Mouse (Mus musculus) liver, adult (tissue): ENCODE results near the gene Nacad.

Experiments
- GATA4 ChIP-seq: IDR thresholded peaks from 2 replicates; pipeline ENCODE4 v1.6.1; 2014; ENCODE audit warnings: mild to moderate bottlenecking, low read length; ENCODE audit not compliant: insufficient replicate concordance

Gene Nacad

DNA sequence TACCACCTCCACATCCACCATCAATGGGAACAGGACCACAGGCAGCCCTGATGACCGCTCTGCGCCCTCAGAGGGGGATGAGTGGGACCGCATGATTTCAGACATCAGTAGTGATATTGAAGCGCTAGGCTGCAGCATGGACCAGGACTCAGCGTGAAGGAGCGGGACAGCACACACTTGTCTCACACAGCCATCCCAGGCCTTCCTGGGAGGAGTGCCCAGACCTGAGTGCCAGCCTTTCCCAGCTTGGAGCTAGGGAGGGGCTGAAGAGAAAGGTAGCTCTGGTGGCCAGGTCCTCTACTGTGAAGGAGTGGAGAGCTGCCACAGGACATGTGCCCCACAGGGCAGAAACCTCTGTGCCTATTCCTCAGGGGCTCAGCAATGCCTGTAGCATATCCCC lies 9.6 kb downstream of the Nacad start:
- no peak for TF ChIP-seq GATA4

DNA sequence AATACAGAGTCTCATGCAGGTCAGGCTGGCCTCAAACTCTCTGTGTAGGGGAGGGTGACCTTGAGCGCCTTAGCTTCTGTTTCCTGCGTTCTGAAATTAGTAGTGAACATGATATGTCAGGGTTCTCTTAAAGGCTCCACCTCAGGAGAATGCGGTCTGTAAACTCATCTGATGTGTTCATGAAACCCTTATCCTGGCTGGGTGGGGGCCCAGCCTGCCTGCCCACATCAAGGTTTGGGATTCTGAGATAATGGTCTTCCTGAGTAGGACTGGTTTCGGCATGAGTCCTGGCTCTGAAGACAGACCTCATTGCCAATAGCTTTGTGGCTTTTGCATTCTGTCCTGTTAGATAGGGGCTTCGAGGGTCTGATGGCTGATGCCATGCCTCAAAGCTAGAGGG lies 10.5 kb downstream of the Nacad start:
- no peak for TF ChIP-seq GATA4

DNA sequence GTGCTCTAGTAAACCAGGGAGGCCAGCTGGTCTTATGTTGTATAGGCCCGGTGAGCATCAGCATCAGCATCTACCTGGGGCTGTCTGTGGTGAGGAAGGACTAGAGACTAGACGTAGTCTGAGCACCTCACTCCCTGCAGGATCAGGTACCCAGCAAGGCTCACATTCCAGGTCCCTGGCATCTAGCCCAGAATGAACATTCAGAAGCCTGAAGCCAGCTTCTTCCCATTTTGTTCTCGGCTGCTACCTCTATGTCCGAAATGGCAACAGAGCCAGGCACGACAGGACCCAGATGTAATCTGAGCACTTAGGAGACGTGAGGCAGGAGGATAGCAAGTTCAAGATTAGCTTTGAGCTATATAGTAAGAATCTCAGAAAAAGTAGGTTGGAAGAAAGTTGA lies 11.0 kb downstream of the Nacad start:
- no peak for TF ChIP-seq GATA4

DNA sequence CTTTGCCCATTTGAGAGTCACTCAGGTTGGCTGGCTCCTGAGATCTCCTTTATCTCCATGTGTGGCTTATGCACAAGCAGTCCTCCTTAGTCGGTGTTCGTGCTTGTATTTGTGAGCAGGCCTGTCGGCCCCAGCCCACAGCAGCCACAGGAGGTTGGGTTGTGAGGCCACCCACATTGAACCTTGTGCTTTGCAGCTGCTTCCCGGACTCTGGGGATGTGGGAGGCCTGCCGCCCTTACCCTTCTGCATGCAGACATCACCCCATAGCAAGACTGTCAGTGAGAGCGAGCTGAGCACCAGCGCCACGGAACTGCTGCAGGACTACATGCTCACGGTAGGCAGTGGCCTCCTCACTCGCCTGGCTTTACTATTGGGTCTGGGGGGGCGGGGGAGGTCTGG lies 12.4 kb downstream of the Nacad start:
- no peak for TF ChIP-seq GATA4

DNA sequence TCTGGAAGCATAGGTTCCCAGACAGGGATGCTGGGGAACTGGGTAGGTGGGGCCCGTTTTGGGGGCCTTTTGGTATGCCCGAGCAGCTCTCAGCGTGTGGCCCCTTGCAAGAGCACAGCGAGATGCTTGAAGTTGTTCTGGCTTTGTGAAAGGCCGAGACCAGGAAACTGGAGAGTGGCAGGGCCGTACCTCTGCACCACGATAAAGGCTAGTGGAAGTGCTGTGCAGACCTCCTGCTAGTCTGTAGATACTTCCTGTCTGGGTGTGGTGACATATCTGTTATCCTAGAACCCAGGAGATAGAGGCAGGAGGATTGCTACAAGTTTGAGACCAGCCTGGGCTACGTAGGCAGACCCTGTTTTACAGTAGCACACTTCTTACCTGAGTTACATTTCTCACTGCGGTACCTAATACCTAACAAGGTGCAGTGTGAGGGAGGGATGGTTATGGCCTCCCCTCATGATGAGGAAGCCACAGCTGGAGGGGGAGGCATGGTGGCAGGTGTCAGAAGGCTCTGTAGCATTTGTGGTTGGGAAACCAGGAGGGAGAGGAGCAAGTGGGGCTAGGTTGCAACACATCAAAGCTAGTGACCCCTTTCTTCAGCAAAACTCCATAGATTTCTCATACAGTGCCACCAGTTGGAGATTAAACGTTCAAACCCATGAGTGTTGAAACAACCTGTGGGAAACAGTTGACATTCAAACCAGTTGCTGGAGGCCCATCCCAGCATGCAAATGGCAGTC lies 14.7 kb downstream of the Nacad start:
- TF ChIP-seq GATA4: no peak

DNA sequence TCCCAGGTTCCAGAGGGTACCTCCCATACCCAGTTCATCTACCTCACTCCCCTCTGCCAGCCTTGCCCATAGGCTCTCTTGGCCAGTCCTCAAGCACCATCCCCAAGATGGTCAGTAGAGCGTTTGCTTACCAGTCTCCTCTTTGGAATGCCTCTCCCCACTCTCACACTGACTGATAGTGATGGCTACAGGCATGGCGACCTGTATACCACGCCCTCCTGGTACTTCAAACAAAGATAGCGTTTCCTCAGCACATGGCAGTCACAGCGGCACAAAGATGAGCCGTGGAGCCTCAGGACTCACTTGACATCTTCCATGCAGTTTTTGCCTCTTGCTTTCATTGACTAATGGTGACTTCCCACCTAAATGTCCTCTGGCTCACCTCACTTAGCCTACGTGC lies 16.0 kb downstream of the Nacad start:
- no peak for TF ChIP-seq GATA4

DNA sequence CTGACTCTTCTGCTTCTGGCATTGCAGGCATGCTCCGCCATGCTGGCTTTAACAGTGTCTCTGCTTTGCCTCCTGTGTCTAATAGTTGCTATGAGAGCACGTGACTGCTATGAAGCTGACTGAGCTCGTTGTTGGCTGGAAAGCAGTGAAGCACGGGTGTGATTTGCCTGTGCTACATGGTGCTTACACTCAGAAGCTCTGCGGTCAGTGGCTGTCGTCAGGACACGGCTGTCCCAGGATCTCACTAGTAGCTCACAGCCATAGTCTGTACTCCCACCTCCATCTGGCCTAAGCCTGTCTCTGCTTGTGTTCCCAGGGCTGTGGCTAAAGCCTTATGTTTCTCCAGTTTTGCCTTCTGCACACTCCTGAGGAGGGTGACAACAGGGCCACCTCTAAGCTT lies 17.6 kb downstream of the Nacad start:
- no peak for TF ChIP-seq GATA4

DNA sequence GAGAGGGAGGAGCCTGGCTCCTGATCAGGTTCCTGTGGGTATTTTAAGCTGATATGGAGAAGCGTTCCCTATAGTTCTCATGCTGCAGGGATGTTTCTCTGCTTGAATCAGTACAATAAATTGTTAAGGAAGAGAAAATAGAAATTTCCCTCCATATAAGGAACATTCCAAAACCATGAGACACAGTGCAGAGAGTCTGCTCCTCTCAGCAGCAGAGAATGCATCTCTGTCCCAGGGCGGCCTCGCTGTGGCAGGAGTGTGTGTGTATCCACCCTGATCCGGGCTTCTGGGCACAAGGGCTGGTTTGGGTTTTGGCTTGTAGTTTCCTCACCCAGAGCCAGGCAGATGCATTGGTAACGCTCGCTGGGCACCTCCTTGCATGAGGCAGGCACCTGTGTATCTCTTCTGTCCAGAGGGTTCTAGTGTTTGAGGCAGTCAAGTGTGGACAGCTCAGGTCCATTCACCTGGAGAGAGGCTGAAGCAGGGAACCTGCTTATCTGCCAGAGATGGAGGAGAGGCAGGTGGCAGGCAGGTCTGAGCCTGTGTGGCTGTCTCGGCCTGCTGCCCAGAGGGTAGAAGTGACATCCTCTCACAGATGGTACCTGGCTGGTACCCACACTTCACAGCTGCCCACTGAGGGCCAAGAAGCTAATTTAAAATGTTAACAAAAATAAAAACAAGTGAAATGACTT lies 18.5 kb downstream of the Nacad start:
- no peak for TF ChIP-seq GATA4

DNA sequence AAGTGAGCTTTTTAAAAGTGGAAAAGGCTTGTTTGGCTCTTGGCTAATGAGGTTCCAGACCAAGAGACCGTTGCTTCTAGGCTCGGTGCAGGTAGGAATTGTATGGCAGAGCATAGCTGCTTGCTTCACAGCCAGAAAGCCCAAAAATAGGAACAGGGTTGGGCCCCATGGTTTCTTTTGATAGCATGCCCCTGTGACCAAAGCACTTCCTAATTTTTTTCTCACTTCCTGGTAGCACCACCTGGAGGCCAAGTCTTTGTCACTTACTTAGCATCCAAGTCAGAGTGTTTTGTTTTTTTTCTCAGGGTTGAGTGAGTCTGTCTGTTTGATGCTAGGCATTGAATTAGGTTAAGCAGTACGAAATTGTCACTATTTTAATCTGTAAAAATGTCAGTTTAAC lies 19.2 kb downstream of the Nacad start:
- no peak for TF ChIP-seq GATA4

DNA sequence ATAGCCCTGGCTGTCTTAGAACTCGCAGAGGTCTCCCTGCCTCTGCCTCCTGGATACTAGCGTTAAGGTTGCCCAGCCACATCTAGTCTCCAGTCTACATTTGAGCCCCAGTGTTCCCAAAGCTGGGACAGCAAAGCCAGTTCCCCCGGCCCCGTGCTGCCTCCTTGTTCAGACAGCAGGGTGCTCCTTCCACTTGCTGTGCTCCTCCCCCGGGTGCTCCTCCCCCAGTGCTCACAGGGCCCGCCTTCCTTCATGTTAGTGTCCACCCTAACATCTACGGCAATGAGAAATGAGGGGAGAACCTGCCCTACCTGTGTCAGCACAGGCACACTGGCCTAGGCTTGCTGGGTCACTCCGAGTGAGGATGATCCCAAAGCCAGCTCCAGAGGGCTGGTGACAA lies 20.1 kb downstream of the Nacad start:
- TF ChIP-seq GATA4: no peak

DNA sequence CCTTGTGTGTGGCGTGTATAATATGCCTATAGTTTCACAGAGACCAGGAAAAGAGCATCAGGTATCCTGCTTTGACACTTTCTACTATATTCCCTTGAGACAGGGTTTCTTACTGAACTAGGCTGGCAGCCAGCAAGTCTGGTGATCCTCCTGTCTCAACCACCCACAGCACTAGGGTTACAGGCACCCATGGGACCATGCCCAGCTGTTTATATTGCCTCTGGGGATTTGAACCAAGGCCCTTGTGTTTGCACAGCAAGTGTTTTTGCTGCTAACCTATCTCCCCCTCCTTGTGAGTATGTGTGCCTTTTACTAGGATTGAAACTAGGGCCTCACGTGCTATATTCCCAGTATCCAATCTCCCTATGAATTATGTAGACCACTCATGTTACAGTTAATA lies 24.3 kb downstream of the Nacad start:
- no peak for TF ChIP-seq GATA4

DNA sequence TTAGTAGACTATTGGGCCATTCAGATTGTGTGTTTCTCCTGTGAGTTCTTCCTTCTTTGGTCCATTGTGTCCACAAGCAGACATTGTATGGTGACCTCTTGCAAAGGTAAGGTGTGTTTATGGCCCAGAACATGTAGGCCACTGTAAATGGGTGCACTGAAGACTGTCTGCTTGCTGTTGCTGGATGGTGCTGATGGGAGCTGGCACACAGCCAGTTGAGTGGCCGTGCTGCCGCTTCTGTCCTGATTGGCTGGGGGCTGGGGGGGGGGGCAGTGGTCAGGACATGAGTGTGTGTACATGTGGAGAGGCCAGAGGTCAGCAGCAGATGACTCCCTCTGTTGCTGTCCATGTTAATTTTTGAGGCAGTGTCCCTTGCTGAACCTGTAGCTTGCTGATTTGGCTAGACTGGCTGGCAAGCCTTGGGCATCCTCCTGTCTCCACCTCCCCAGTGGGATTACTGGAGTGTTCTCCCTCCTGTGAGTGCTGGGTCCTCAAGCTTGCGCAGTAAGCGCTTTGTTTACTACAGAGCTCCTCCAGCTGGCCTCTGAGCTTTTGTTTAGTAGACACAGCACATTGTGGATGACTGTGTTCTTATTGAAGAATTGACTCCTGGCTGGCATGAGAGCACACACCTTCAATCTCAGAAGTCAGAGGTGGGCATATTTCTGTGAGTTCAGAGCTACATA lies 25.6 kb downstream of the Nacad start:
- no peak for TF ChIP-seq GATA4

DNA sequence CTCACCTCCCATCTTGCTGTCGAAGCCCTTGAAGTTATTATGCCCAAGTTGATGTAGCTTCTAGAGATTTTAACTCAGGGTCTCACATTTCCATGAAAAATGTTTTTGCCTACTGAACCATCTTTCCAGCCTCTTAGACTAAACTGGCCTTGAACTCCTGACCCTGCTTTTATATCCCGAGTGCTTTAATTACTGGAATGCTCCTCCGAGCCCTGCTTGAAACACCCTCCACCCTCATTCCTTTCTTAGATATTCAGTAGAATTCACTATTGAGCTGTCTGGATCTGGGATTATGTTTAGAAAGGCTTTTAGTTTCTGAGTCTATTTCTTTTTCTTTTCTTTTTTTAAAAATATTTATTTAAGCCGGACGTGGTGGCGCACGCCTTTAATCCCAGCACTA lies 26.5 kb downstream of the Nacad start:
- no peak for TF ChIP-seq GATA4

DNA sequence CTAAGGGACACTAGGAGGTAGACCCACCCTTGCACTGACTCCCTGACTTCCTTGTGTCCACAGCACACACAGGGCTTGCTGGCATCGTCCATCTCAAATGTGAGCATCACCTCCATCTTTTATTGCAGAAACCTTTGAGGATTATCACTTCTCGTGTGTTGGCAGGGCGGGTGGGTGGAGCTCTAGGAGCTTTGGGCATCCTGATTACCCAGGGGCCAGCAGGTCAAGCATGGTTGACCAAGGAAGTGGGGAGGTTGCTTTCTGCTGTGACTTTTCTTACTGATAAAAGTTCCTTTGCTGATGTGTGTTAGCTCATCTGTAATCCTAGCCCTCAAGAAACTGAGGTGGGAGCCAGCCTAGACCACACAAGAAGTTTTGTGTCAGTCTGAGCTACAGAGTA lies 29.7 kb downstream of the Nacad start:
- no peak for TF ChIP-seq GATA4

DNA sequence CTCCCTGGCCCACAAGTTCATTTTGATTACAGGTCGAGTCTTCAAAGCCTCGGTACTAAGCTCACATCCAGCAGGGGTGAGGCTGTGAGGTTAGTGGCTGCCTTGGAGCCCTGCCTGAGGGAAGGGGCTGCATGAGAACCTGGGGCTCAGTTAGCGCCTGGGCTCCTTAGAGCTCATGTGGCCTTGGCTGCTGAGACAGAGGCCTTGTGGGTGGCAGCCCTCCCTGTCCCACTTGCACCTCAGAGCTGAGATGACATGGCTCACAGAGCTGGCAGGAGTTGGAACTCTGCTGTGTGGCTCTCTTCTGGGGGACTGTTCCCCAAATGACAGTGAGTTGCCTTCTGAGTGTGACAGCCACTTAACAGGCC lies 36.5 kb downstream of the Nacad start:
- TF ChIP-seq GATA4: no peak

DNA sequence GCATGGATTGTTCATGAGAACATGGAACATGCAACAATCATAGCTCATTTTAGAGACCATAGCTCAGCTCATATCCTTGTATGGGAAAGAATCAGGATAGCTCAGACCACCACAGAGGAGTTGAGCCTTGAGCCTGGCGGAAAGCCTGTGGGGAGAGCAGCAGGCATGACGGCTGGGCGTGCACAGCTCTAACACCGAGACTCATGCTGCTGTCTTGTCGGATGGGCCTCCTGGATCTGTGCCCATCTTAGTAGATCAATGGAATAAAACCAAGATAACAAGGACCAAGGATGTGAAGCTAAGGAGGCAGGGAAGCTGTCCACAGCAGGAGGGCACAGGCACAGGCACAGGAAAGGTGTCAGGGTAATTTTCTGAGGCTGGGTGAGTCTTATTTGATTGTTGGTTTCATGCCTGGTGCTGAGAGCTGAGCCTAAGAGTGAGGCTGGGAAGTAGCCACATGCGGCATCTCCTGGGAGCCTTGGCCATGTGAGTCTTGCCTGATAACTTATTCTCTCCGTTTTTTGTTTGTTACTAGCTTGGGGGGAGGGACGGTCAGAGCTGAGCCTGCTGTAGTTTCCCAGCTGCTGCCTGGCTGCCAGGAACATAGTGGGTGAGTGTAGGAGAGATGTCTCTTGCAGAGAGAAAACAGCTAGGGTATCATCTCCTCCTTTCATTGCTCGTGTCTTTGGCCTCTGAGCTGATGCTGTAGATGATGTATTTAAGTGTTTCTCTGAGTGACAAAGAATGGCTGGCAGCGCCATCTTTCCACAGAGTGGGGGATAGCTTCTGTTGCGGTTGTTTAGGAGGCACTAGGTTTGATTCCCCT lies 37.1 kb downstream of the Nacad start:
- no peak for TF ChIP-seq GATA4

DNA sequence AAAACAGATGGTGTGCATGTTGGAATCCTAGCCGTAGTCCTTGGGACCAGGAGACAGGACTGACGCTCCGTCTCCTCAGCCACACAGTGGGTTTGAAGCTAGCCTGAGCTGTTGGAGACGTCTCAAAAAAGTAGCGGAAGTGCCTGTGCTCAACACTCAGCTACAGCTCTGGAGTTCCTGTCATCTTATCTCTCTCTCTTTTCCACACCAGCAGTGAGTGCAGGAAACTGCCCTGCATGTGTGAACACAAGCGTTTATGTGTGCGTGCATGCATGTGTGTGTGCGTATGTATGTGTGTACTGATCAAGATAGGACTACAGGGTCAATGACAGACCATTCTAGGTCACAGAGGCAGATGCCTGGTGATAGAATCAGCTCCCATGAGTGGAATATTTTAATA lies 37.9 kb downstream of the Nacad start:
- peak; percentile 38; the same call in 1 of the 2 replicates for TF ChIP-seq GATA4
